10 mouse cellular contexts compared by ENCODE assay signal in genomic region chr7:139412223-139412950, GRCm38 (mm10). TPM values are rescaled to one million over a fixed set of nuclear protein-coding genes. Genes with fewer than 3 reads are reported as not detected.
DNase-seq lines count a peak whose midpoint lies in the region; ATAC-seq and TF ChIP-seq lines count a peak whose summit lies in the region.
"Had no signal": no experiment of that assay in that cellular context is flagged by ENCODE, and none has a peak within 500 bp of the region (broad histone marks: within the 10 kb centered on the region; RNA-seq: fewer than 3 reads in every experiment).

No protein-coding gene starts in this region.

- 37% methylated on average over 8 of the region's 8 CpGs for WGBS in liver, adult 2 months
- 41% methylated on average over 8 of the region's 8 CpGs for WGBS in liver, postnatal 0 days (ENCODE audit: insufficient replicate concordance)

- no peaks in the 10 kb centered on the region for H3K9me3 ChIP-seq in liver, postnatal 0 days (ENCODE audit: low read length)
- H3K9me3 ChIP-seq: hindbrain, embryonic 15.5 days had no signal

- H3K36me3 ChIP-seq in liver, adult 2 months (ENCODE audit: control insufficient read depth, insufficient read depth, low read length), result no peaks in the 10 kb centered on the region
- no peaks in the 10 kb centered on the region for H3K36me3 ChIP-seq in liver, postnatal 0 days (replicated peaks; ENCODE audit: insufficient read depth, low read length)
- H3K36me3 ChIP-seq in splenic B cell, adult 2 months (ENCODE audit: control insufficient read depth, insufficient read depth, low read length, poor library complexity, severe bottlenecking), result no peaks in the 10 kb centered on the region
- H3K36me3 ChIP-seq: hindbrain, embryonic 15.5 days had no signal

- H3K79me2 ChIP-seq in liver, adult 2 months (ENCODE audit: control insufficient read depth, insufficient read depth, low read length), result peaks cover 48% of the 10 kb centered on the region

- H3K27me3 ChIP-seq in liver, adult 2 months (ENCODE audit: control insufficient read depth, insufficient read depth, low read length), result no peaks in the 10 kb centered on the region
- no peaks in the 10 kb centered on the region for H3K27me3 ChIP-seq in liver, postnatal 0 days (ENCODE audit: insufficient read depth, low read length)
- no peaks in the 10 kb centered on the region for H3K27me3 ChIP-seq in splenic B cell, adult 2 months (ENCODE audit: control insufficient read depth, insufficient read depth, low read length, poor library complexity, severe bottlenecking)
- H3K27me3 ChIP-seq: hindbrain, embryonic 15.5 days had no signal

- intact Hi-C loops in left cerebral cortex, postnatal 4 days (cut with DNase I), result no loop called here

- no peak for TF ChIP-seq CTCF in liver, adult 2 months (IDR thresholded peaks at IDR 0.05; ENCODE audit: low read depth, low read length)
- no peak for TF ChIP-seq CTCF in brain, embryonic 14.5 days (IDR thresholded peaks at IDR 0.05; ENCODE audit: borderline replicate concordance, extremely low read depth, insufficient read depth, insufficient read length)
- TF ChIP-seq CTCF in liver, postnatal 0 days (IDR thresholded peaks at IDR 0.05; ENCODE audit: low read depth), result no peak

- no peak overlapping the region for H3K27ac ChIP-seq in liver, adult 2 months (replicated peaks; ENCODE audit: insufficient read depth, low read depth, low read length)
- H3K27ac ChIP-seq in liver, postnatal 0 days (ENCODE audit: low read depth), result peak overlapping the region; percentile 22; the same call in 1 of the 2 replicates
- H3K27ac ChIP-seq: hindbrain, embryonic 15.5 days had no signal

- H3K9ac ChIP-seq in liver, adult 2 months (ENCODE audit: low read depth, low read length), result no peak overlapping the region
- no peak overlapping the region for H3K9ac ChIP-seq in liver, postnatal 0 days (replicated peaks)
- H3K9ac ChIP-seq: hindbrain, embryonic 15.5 days had no signal

- no peak for TF ChIP-seq EP300 in liver, postnatal 0 days (IDR thresholded peaks at IDR 0.05; ENCODE audit: low read depth)

- no peak for ATAC-seq in liver, postnatal 0 days

- H3K4me1 ChIP-seq in liver, adult 2 months (ENCODE audit: control insufficient read depth, insufficient read depth, low read length), result peaks cover 6% of the 10 kb centered on the region
- peaks cover 13% of the 10 kb centered on the region; the same call in 1 of the 2 replicates for H3K4me1 ChIP-seq in liver, postnatal 0 days (ENCODE audit: insufficient read depth)

- no peak for TF ChIP-seq POLR2A in liver, adult 2 months (IDR thresholded peaks at IDR 0.05; ENCODE audit: extremely low read depth, insufficient read depth, low read length)
- TF ChIP-seq POLR2A in brain, embryonic 14.5 days (IDR thresholded peaks at IDR 0.05; ENCODE audit: borderline replicate concordance, extremely low read depth, insufficient read depth, insufficient read length, poor library complexity, severe bottlenecking), result no peak

- peak; percentile 33 for DNase-seq in liver, adult 2 months (ENCODE audit: extremely low read depth, low read depth, low spot score)
- no peak for DNase-seq in liver
- peak; percentile 25 for DNase-seq in brain, embryonic 14.5 days (ENCODE audit: low read depth)
- DNase-seq in liver, postnatal 0 days, result no peak
- peak; percentile 64 for DNase-seq in splenic B cell, adult 2 months (ENCODE audit: low read depth, low spot score)
- DNase-seq in right cerebral cortex, postnatal 10 days (ENCODE audit: low spot score in 2 of 2), result no peak
- DNase-seq in left cerebral cortex, postnatal 4 days, result no peak
- DNase-seq in embryo, embryonic 10 days (ENCODE audit: low spot score), result no peak
- DNase-seq: right cerebral cortex, adult 18-20 months had no signal

- no peak overlapping the region for H3K4me3 ChIP-seq in liver, adult 2 months (ENCODE audit: insufficient read depth, low read depth, low read length)
- no peak overlapping the region for H3K4me3 ChIP-seq in liver, postnatal 0 days (ENCODE audit: low read depth, low read length)
- H3K4me3 ChIP-seq: hindbrain, embryonic 15.5 days had no signal

- H3K4me2 ChIP-seq in liver, postnatal 0 days (ENCODE audit: low read depth, low read length), result no peak overlapping the region
- H3K4me2 ChIP-seq: hindbrain, embryonic 15.5 days had no signal

RNA-seq across cellular contexts. Expression of gene Inpp5a, which starts 23.5 kb away (rescaled TPM):
- total RNA-seq in liver, adult 2 months (2014; rRNA removed), result 8.8 and 10.5 TPM in 2 replicates
- 7.9 and 8.4 TPM in 2 replicates for polyA plus RNA-seq in liver, adult 2 months (2012; rRNA removed)
- polyA plus RNA-seq in brain, embryonic 14.5 days (2012; rRNA removed), result 6.2 and 17.6 TPM in 2 replicates
- polyA plus RNA-seq in liver, postnatal 0 days (2015; fragmentation: Nextera tagmentation; extraction: Ambion mirVana), result 6.0 and 6.9 TPM in 2 replicates
- 10 to 100 TPM; 28.6 to 29.6 TPM for total RNA-seq in left cerebral cortex, postnatal 4 days (2021)

Comparison
In these comparisons a context has a peak if more than half of its experiments do, and no peak if none do; other contexts are left out.
1. DNase-seq: peak in liver, adult 2 months (single experiment), brain, embryonic 14.5 days (single experiment) and splenic B cell, adult 2 months (single experiment); none in liver (single experiment), liver, postnatal 0 days (single experiment), right cerebral cortex, postnatal 10 days (0 of 2), left cerebral cortex, postnatal 4 days (single experiment) and embryo, embryonic 10 days (single experiment).